Mouse (Mus musculus) cortical plate, adult 2 months (tissue): Measurements from ENCODE around the gene Rtn2. TPM values are rescaled to one million over a fixed set of nuclear protein-coding genes. Genes with fewer than 3 reads are reported as not detected.

Experiments
- H3K27ac ChIP-seq: fragments of 200-500 bp; 2 replicates; pipeline ENCODE4 v1.5.1; 2012; ENCODE audit warnings: low read length, control low read depth, inconsistent platforms; ENCODE audit not compliant: insufficient read depth
- H3K4me1 ChIP-seq: fragments of 200-500 bp; 2 replicates; pipeline ENCODE4 v1.6.1; 2011; ENCODE audit warnings: low read length; ENCODE audit not compliant: control insufficient read depth, insufficient read depth
- H3K4me3 ChIP-seq: fragments of 200-500 bp; 2 replicates; pipeline ENCODE4 v1.5.1; 2011; ENCODE audit warnings: mild to moderate bottlenecking, low read length, control low read depth; ENCODE audit not compliant: insufficient read depth
- CTCF ChIP-seq: fragments of 200-500 bp; IDR thresholded peaks from 2 replicates; pipeline ENCODE4 v1.5.1; 2011; ENCODE audit warnings: mild to moderate bottlenecking, control low read depth, low read length; ENCODE audit not compliant: insufficient read depth; ENCODE audit errors: extremely low read depth
- POLR2A ChIP-seq: fragments of 200-500 bp; IDR thresholded peaks from 2 replicates; pipeline ENCODE4 v1.6.1; 2011; ENCODE audit warnings: mild to moderate bottlenecking, low read length, control low read depth; ENCODE audit not compliant: insufficient read depth; ENCODE audit errors: extremely low read depth
- polyA plus RNA-seq: library from polyadenylated mRNA; depleted of rRNA; stranded (reverse); fragments of >200 nt; gene quantifications from 2 replicates; pipeline ENCODE4 v1.2.3, GENCODE M21; 2012

The Rtn2 gene
- polyA plus RNA-seq, 1 experiment = 140 TPM

GRCm38 (mm10) chr7:19325262-19326199 is 43.1 kb downstream of the Rtn2 start:
- no peak for TF ChIP-seq POLR2A
- no peak for TF ChIP-seq CTCF
- Histone ChIP-seq H3K4me1 (no peaks in the 10 kb centered on the region), H3K27ac (no peak overlapping the region), H3K4me3 (no peak overlapping the region)

GRCm38 (mm10) chr7:19326359-19326758 is 43.9 kb downstream of the Rtn2 start:
- Histone ChIP-seq H3K4me3 (peak overlapping the region; percentile 25; the same call in 1 of the 2 replicates), H3K27ac (peak overlapping the region; percentile 89), H3K4me1 (no peaks in the 10 kb centered on the region)
- TF ChIP-seq POLR2A (no peak), CTCF (no peak)

DNA sequence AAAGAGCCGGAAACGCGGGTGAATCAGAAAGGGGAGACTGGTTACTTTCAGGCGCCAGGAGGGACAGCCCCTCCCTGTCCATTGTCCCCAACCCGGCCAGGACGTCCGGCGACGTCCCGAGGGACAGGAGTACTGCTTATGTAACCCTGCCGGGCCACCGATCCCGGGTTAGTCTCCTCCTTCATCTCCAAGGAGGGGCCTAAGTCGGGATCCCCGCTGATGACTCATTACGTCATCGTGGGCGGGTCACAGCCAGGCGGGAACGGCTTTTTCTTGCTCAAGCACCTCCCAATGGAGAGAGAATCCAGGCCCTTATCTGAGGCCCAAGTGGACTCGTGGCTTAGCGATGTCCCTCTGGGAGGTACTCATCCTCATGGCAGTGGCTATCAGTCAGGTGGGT is 44.7 kb downstream of the Rtn2 start:
- TF ChIP-seq CTCF = no peak
- TF ChIP-seq POLR2A = peak; percentile 70; the same call in 1 of the 2 replicates
- peak overlapping the region; percentile 89 for H3K27ac ChIP-seq
- H3K4me1 ChIP-seq = no peaks in the 10 kb centered on the region
- H3K4me3 ChIP-seq = peak overlapping the region; percentile 25

GRCm38 (mm10) chr7:19327782-19328181 is 45.4 kb downstream of the Rtn2 start:
- Histone ChIP-seq H3K4me1 (peaks cover 3% of the 10 kb centered on the region), H3K27ac (no peak overlapping the region), H3K4me3 (no peak overlapping the region)
- TF ChIP-seq CTCF = no peak
- TF ChIP-seq POLR2A = no peak

- Histone ChIP-seq H3K27ac (no peak overlapping the region), H3K4me3 (no peak overlapping the region)
- no peak for TF ChIP-seq POLR2A
- TF ChIP-seq CTCF = 0 out of 2 replicates have a peak, but pooled peaks have one; percentile 2
These were observed 46.0 kb downstream of the Rtn2 start for GRCm38 (mm10) chr7:19328425-19328824.

GRCm38 (mm10) chr7:19331910-19332309 is 49.5 kb downstream of the Rtn2 start:
- Histone ChIP-seq H3K4me1 (peaks cover 6% of the 10 kb centered on the region), H3K4me3 (no peak overlapping the region), H3K27ac (no peak overlapping the region)
- TF ChIP-seq POLR2A = no peak
- no peak for TF ChIP-seq CTCF

More at GRCm38 (mm10) chr7:19328425-19328824, 46.0 kb downstream of the Rtn2 start:
- peaks cover 3% of the 10 kb centered on the region for H3K4me1 ChIP-seq

- peak overlapping the region; percentile 77 for H3K4me3 ChIP-seq
- no peak for TF ChIP-seq POLR2A
- TF ChIP-seq CTCF = no peak
- peaks cover 8% of the 10 kb centered on the region for H3K4me1 ChIP-seq
- peak overlapping the region; percentile 99 for H3K27ac ChIP-seq
These were observed 50.4 kb downstream of the Rtn2 start for GRCm38 (mm10) chr7:19332709-19333352.

- peaks cover 8% of the 10 kb centered on the region for H3K4me1 ChIP-seq
- no peak overlapping the region for H3K27ac ChIP-seq
- TF ChIP-seq CTCF (no peak), POLR2A (no peak)
- H3K4me3 ChIP-seq = no peak overlapping the region
These were observed 53.2 kb downstream of the Rtn2 start for GRCm38 (mm10) chr7:19335583-19335982.

DNA sequence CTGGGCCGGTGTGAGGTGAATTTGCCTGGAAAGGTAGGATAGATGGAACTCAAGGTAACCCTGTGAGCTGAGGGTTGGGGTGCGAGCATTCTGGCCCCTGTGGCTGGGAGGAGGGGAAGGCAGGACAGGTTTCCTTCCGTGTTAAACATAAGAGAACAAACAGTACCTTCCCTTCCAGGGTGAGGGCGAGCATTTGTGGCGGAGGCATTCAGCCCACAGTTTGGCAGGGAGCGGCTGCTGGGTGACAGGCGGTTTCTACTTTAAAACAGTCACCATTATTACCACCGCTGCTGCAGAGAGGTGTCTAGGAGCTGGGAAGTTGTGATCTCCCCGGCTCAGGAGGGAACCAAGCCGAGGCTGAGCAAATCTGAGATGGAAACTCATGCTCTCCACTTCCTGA is 54.7 kb downstream of the Rtn2 start:
- Histone ChIP-seq H3K27ac (peak overlapping the region; percentile 60; the same call in 1 of the 2 replicates), H3K4me1 (peaks cover 8% of the 10 kb centered on the region), H3K4me3 (no peak overlapping the region)
- TF ChIP-seq CTCF (no peak), POLR2A (no peak)

- no peak overlapping the region for H3K4me3 ChIP-seq
- TF ChIP-seq CTCF (no peak), POLR2A (no peak)
- H3K27ac ChIP-seq = no peak overlapping the region
- peaks cover 6% of the 10 kb centered on the region for H3K4me1 ChIP-seq
These were observed 55.6 kb downstream of the Rtn2 start for GRCm38 (mm10) chr7:19338060-19338459.
